Mouse (Mus musculus) CH12F3 (cell line): ENCODE measurements around the gene Gfi1.

Source experiments
- in situ Hi-C: fragments of 300-500 bp; cut with MboI; formaldehyde crosslinking; loops from 2 replicates; pipeline ENCODE4 v1.14.3; 2020; ENCODE audit warnings: low sequenced_read_pairs

The Gfi1 gene

DNA sequence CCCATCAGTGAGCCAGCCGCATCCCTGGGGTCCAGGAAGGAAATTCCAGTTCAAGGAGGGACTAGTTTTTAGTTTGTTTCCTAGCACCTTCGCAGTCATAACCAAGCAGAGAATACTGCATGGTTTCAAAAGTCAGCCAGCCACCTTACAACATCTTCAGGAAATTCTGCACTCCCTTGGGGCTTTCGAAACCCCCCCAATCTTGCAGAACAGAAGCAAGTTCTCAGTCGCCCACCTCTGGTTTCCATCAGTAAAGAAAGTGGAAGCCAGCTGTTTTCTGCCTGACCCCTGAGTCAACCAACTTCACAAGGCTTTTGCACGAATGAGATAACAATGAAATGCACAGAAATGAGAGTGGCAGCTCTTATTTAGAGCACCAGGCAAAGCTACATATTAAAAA, 47.4 kb downstream of the Gfi1 start:
- in situ Hi-C loops = no loop called here
